Mouse (Mus musculus) embryonic facial prominence, embryonic 14.5 days (tissue): ENCODE measurements at regions not wholly inside any gene's neighbourhood (a gene's known extent, or its start where the extent isn't known, plus 50 kb on each side); places are given as distances from the start of the nearest gene placed in this dataset.
A peak's percentile ranks its signal among the peaks of the same experiment; 100 is the strongest.

Source experiments
- ATAC-seq: fragments of 200-750 bp; cut with Nextera tagmentation; 2 replicates; pipeline ENCODE4 v1.8.0; 2017; ENCODE audit warnings: low read depth, moderate number of reproducible peaks, moderate TSS enrichment
- DNase-seq: peaks from one replicate; pipeline ENCODE4 v3.0.0-alpha.2; 2015; ENCODE audit warnings: low spot score
- H3K27ac ChIP-seq: fragments of 300-500 bp; sonication (generic); replicated peaks from 2 replicates; pipeline ENCODE4 v1.5.1; 2014; ENCODE audit warnings: low read depth, mild to moderate bottlenecking, low read length, moderate library complexity
- H3K27me3 ChIP-seq: fragments of 300-500 bp; sonication (generic); replicated peaks from 2 replicates; pipeline ENCODE4 v1.6.1; 2014; ENCODE audit warnings: low read length; ENCODE audit not compliant: control insufficient read depth, insufficient read depth
- H3K36me3 ChIP-seq: fragments of 300-500 bp; sonication (generic); 2 replicates; pipeline ENCODE4 v1.6.1; 2014; ENCODE audit warnings: low read length, mixed read lengths; ENCODE audit not compliant: control insufficient read depth, insufficient read depth
- H3K4me1 ChIP-seq: fragments of 300-500 bp; sonication (generic); 2 replicates; pipeline ENCODE4 v1.6.1; 2014; ENCODE audit warnings: antibody characterized with exemption, low read length; ENCODE audit not compliant: control insufficient read depth, insufficient read depth
- H3K4me2 ChIP-seq: fragments of 300-500 bp; sonication (generic); 2 replicates; pipeline ENCODE4 v1.6.1; 2014; ENCODE audit warnings: low read depth, mild to moderate bottlenecking, low read length, moderate library complexity, mixed read lengths
- H3K4me3 ChIP-seq: fragments of 300-500 bp; sonication (generic); 2 replicates; pipeline ENCODE4 v1.5.1; 2014; ENCODE audit warnings: low read depth, mild to moderate bottlenecking, low read length
- H3K9ac ChIP-seq: fragments of 300-500 bp; sonication (generic); 2 replicates; pipeline ENCODE4 v1.6.1; 2014; ENCODE audit warnings: low read depth, mild to moderate bottlenecking, low read length, moderate library complexity, mixed read lengths
- H3K9me3 ChIP-seq: fragments of 300-500 bp; sonication (generic); 2 replicates; pipeline ENCODE4 v1.6.1; 2016; ENCODE audit warnings: low read length; ENCODE audit not compliant: control insufficient read depth
- WGBS: fragments of 180-500 bp; shearing (Covaris S2); extraction: QIAGEN DNeasy Blood & Tissue Kit; methylation state at CpG from one replicate; pipeline ENCODE4 v1.1.7; 2014; 5-methylcytosine and 5-hydroxymethylcytosine counted together

DNA sequence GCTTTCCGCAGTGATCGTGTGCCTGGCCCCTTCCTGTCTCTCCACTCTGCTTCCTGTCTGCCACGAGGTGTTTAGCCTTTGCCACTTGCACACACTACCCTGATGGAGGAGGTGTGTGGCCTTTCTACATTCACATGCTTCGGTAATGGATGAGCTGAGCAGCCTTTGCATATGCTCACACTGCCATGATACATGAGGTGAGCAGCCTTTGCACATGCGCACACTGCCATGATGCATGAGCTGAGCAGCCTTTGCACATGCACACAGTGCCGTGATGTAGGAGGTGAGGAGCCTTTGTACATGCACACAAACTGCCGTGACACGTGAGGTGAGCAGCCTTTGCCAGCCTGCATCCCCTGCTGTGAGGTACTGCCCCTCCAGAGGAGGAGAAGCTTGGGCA, 58.3 kb downstream of the Erv3 start:
- Histone ChIP-seq H3K9me3 (no peaks in the 10 kb centered on the region), H3K4me3 (no peak overlapping the region), H3K27ac (no peak overlapping the region), H3K4me2 (no peak overlapping the region), H3K36me3 (no peaks in the 10 kb centered on the region), H3K4me1 (no peaks in the 10 kb centered on the region), H3K9ac (no peak overlapping the region), H3K27me3 (no peaks in the 10 kb centered on the region)
- no peak for DNase-seq
- WGBS = 65% methylated on average over 8 of the region's 8 CpGs
- no peak for ATAC-seq

DNA sequence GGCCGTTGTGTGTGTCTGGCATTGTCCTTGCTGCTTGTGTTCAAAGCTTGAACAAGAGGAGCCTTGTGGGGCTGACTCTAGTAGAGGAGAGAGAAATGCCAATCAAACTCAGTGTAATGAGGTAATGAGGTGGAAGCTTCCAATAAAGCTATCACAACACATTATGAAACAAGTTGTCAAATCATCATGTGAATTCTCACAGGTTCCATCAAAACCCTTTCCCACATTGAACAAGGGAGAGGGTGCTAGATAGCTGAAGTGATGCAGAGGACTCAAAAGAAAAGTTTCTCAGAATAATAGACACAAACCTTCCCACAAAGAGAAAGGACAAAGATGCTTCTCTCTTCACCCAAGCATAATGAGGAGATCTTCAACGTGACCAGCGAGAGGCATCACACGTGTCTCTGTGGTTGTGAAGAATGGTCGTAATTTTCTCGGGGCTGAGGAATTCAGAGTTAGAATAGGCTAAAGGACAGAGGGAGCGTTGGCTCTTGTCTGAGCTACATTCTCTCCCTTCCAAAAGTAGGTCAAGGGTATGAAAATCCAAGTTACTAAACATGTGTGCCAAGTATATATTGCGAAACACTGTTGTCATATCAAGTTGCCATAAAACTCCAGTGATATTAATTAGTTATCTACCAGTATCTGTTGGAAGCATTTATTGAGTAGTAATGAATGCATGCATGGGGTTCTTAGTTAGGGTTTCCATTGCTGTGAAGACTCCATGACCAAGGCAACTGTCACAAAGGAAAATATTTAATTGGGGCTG, 59.2 kb downstream of the Erv3 start:
- H3K4me1 ChIP-seq = no peaks in the 10 kb centered on the region
- H3K27ac ChIP-seq = no peak overlapping the region
- no peak overlapping the region for H3K4me2 ChIP-seq
- ATAC-seq = no peak
- H3K4me3 ChIP-seq = no peak overlapping the region
- H3K27me3 ChIP-seq = no peaks in the 10 kb centered on the region
- no peak overlapping the region for H3K9ac ChIP-seq
- H3K9me3 ChIP-seq = no peaks in the 10 kb centered on the region
- H3K36me3 ChIP-seq = no peaks in the 10 kb centered on the region
- DNase-seq = no peak
- WGBS = 87% methylated on average over 8 of the region's 8 CpGs

DNA sequence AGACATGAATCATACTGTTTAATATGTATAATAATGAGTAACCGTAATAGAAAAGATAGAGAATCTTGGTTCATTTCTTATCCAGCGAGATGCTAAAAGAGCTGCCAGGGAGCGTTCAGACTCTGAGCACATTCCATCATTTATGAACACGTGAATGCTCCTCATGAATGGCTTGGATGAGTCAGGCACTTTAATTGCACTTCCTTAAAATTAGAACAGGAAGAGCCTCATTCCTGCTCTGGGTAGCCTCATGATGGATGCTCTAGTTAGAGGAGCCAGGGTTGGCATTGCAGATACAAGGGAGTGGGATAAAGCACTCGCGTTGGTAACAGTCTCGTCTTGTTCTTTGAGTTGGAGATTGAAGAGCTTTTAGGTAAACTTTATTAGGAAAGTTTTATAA, 60.1 kb downstream of the Erv3 start:
- Histone ChIP-seq H3K4me1 (no peaks in the 10 kb centered on the region), H3K9me3 (no peaks in the 10 kb centered on the region), H3K9ac (no peak overlapping the region), H3K4me3 (no peak overlapping the region), H3K27me3 (no peaks in the 10 kb centered on the region), H3K36me3 (no peaks in the 10 kb centered on the region), H3K4me2 (no peak overlapping the region), H3K27ac (no peak overlapping the region)
- 83% methylated on average over 7 of the region's 7 CpGs for WGBS
- ATAC-seq (no peak; the same call in 1 of the 2 replicates), DNase-seq (no peak)

DNA sequence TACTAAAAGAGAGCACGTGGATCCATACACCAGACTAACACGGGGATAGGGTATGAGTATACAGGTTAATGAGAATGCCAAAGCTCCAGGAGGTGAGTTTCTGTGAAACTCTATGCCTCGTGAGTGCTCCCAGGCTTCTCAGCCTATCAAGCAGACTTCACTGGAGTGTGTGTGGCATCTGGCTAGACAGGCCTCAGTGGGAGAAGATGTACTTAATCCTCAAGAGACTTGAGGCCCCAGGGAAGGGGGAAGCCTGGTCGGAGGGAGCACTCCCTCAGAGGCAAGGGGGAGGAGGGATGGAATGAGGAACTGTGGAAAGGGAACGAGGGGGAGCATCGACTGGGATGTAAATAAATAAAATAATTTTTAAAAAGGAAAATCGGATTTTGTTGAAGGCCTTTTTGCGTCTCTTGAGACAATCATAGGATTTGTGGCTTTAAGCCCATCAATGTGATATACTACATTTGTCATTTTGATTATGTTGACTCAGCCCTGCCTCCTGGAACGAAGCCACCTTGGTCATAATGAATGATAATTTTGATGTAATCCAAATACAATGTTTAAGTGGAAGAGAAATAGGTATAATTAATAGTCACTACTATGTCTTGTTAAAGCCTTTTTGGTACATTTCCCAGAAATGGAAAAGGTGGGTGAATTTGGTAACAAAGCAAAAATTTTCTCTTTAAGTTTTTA, 62.4 kb downstream of the Erv3 start:
- no peak overlapping the region for H3K27ac ChIP-seq
- H3K4me3 ChIP-seq = no peak overlapping the region
- 65% methylated on average over 9 of the region's 9 CpGs for WGBS
- no peaks in the 10 kb centered on the region for H3K36me3 ChIP-seq
- H3K4me2 ChIP-seq = no peak overlapping the region
- H3K27me3 ChIP-seq = no peaks in the 10 kb centered on the region
- no peaks in the 10 kb centered on the region for H3K4me1 ChIP-seq
- H3K9ac ChIP-seq = no peak overlapping the region
- DNase-seq = no peak
- no peaks in the 10 kb centered on the region for H3K9me3 ChIP-seq
- ATAC-seq = no peak

DNA sequence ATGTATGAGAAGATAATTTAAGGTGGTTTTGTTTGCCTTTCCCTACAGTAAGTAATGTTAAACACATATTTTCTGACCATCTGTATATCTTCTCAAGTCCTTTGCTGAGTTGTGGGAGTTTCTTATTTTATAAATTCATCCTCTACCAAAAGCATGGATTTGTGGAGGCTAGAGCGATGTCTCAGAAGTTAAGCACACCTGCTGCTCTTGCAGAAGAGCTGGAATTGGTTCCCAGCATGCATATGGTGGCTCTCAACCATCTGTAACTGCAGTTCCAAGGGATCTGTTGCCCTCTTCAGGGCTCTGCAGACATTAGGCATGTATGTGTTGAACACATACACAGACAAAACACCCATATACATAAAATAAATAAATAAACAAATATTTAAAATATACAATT, 84.2 kb downstream of the Erv3 start:
- no peaks in the 10 kb centered on the region for H3K27me3 ChIP-seq
- no peak overlapping the region for H3K4me3 ChIP-seq
- DNase-seq (no peak), ATAC-seq (no peak)
- H3K4me2 ChIP-seq = no peak overlapping the region
- H3K9me3 ChIP-seq = 0 out of 2 replicates have a peak, but pooled peaks cover 9% of the 10 kb centered on the region
- no peak overlapping the region for H3K9ac ChIP-seq
- no peak overlapping the region for H3K27ac ChIP-seq
- H3K36me3 ChIP-seq = no peaks in the 10 kb centered on the region
- WGBS = 92% methylated on average over 1 of the region's 1 CpGs
- no peaks in the 10 kb centered on the region; the same call in 1 of the 2 replicates for H3K4me1 ChIP-seq

DNA sequence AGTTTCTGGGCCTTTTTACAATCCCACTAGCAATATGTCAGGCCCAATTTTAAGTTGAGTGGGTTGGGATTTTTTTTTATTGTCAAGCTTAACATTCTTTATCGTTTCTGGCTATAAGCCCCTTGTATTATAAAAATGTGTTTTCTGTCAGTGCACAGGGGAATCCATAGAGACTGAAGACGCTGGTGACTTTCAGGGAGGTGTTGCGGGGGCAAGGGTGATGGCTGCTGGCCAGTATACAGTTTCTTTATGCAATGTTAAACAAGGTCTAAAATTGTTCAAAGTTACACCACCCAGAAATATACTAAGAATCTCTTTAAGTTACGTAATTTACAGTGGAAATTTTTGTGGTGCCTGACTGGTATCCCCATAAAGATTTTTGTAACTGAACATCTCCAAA, 85.9 kb downstream of the Erv3 start:
- DNase-seq = no peak
- no peaks in the 10 kb centered on the region for H3K27me3 ChIP-seq
- H3K4me3 ChIP-seq = no peak overlapping the region
- ATAC-seq = no peak
- no peak overlapping the region for H3K4me2 ChIP-seq
- H3K36me3 ChIP-seq = no peaks in the 10 kb centered on the region
- H3K4me1 ChIP-seq = no peaks in the 10 kb centered on the region; the same call in 1 of the 2 replicates
- no peaks in the 10 kb centered on the region for H3K9me3 ChIP-seq
- 52% methylated on average over 4 of the region's 4 CpGs for WGBS
- no peak overlapping the region for H3K27ac ChIP-seq
- no peak overlapping the region for H3K9ac ChIP-seq

DNA sequence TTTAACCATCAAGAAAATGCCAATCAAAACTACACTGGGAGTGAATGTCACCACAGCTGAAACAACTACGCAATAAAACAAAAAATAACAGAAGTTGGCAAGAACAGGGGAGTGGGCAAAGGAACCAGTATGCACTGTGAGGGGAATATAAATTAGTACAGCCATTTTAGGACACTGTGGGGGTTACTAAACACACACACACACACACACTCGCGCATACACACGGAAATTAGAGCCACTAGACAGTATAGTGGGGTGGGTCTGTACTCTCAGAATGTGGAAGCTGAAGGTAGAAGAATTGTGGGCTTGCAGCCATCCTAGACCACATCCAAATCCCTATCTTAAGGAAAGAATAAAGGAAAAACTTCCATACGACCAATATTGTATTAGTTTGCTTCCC, 87.4 kb downstream of the Erv3 start:
- Histone ChIP-seq H3K27ac (no peak overlapping the region), H3K9ac (no peak overlapping the region), H3K4me3 (no peak overlapping the region), H3K27me3 (no peaks in the 10 kb centered on the region), H3K4me1 (no peaks in the 10 kb centered on the region; the same call in 1 of the 2 replicates), H3K4me2 (no peak overlapping the region), H3K9me3 (no peaks in the 10 kb centered on the region), H3K36me3 (no peaks in the 10 kb centered on the region)
- WGBS = 76% methylated on average over 5 of the region's 5 CpGs
- DNase-seq = no peak
- ATAC-seq = no peak

DNA sequence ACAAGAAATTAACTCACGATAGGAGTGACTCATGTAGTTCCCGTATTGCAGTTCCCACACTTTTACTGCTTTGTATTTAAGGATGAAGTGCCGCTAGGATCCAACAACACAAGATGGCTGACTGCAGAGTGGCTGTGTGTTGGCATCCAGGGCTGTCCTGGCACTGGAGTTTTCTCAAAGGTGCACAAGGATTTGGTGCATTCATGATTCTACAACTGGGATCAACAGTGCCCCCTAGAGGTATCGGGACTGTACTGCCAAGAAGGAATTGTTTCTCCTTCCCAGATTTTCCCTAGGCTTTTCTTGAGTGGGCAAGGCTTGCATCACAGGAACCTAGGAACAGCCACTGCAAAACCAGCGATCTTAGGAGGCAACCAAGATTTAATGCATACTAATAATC, 88.7 kb downstream of the Erv3 start:
- no peaks in the 10 kb centered on the region for H3K36me3 ChIP-seq
- no peak overlapping the region for H3K4me3 ChIP-seq
- ATAC-seq (no peak), DNase-seq (peak; percentile 47)
- H3K4me2 ChIP-seq = no peak overlapping the region
- WGBS = 57% methylated on average over 5 of the region's 5 CpGs
- no peaks in the 10 kb centered on the region for H3K27me3 ChIP-seq
- H3K4me1 ChIP-seq = no peaks in the 10 kb centered on the region; the same call in 1 of the 2 replicates
- H3K9ac ChIP-seq = no peak overlapping the region
- no peak overlapping the region for H3K27ac ChIP-seq
- no peaks in the 10 kb centered on the region for H3K9me3 ChIP-seq
